Mouse (Mus musculus): ENCODE measurements around the gene Muc16.

The Muc16 gene

DNA sequence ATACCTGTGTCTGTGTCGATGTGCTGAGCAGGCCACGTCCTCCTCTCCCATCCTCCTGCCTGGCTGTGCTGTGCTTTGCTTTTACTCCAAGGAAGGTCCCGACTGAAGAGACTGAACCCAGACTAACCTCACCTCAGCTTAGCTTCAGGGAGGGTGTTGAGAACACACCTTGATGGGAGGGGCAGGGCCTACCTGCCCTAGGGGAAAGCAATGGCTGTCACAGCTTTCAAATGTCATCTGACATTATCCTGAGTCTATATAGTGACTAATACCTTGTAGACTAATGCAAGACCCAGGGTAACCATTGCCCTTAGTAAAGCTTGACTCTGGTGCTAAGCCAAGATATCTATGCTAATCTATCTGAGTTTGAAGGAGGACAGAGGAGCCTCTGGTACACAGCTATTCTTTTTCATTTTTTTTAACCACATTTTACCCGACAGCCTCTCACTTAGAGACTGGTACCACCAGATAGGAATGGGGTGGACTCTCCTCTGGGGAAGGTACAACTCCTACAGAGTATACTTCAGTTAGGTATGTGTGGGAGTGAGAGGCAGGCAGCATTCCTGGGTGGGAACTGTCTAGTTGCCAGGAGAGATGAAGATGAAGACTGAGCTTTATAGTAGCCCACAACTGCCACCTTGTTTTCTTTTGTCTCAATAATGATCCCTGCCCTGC is at the start of gene Muc16:
Gene Muc16, minus strand, starts transcription at position 51 of the 675 bp plus-strand sequence.
- no peak for DNase-seq (ENCODE audit: low read depth, low spot score)

DNA sequence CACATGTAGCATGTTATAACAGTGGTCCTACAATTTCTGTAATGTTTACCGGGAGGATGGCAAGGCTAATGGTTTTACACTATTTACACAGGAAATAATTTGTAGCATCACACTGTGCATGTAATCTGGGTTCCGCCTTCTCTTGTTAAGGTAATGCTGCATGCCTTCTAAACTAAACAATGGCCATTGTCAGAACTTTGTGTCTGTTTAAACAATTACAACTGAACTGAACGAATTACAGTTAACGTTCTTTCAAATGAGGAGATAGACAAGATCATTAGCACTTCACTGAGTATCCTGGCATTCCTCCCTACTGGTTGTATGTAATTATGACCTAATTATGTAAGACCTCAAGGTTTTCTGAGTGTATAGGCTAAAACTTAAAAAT is 48.4 kb upstream of the Muc16 start:
- DNase-seq (ENCODE audit: low read depth, low spot score), result peak; percentile 73

DNA sequence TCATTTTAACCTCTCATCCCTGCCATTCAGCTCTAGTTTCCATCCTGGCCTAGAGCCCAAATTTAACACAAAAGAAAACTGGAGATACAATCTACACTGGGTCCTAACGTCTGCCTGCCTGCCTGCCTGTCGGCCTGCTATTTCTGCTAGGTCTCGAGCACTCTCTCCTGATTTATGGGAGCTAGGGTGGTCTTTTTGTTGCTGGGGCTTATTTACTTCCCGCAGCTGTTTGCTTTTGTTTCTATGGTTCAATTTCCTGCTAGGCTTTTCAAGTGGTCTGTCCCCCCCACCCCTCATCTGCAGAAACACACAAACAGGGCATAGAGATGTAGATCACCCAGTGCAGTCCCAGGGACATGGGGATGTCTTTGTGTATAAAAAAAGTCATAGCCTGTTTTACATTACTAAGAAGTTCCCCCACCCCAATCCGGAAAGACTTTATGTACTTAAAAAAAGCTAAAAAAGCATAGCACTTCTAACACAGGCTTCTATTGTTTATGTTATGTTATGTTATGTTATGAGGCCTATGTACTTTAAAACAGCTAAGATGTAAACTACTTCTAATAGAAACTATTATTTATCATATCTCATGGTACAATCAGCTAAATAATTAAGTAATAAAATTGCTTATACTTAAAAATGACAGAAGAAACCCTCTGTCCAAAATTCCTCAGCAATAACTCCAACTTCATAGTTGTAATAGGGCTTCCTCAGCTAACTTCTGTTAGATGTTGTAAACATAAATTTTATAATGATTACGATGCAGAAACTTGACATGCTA is 47.8 kb upstream of the Muc16 start:
- DNase-seq (ENCODE audit: low read depth, low spot score), result peak; percentile 85

DNA sequence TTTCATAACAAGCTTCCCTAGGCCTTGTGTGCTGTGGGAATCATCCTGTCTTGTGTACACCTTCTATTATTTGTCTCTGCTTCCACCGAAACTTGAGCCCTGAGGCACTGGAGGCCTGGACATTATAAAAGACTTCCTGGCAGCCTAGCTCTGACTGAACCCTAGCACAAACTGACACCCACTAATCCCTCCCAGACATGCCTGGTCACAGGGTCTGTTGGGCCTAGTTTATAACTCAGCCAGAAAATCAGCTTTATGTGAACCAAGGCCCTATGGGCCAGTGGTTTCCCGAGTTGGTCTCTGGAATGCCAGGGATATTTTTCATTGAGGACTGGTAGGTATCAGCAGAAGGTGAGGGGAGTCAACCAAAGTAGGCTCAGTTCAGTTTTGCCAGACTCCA is 46.7 kb upstream of the Muc16 start:
- DNase-seq (ENCODE audit: low read depth, low spot score), result no peak

DNA sequence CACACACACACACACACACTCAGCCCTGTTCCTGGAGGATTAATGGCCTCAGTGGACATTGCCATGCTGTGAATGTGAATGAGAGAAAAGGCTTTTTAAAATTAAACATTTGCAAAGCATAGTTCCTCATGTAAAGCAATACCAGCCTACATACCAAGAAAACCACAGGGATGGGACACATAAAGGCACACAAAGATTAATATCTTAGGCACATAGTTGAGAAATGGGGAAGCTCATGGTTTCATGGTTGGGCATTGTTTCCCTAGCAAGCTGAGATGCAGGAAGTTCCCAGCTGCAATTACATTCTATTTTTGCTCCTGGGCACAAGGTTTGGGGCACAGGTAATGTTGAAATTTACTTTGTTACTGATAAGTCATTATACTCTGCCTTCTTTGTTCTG is 31.3 kb upstream of the Muc16 start:
- no peak for DNase-seq (ENCODE audit: low read depth, low spot score)

DNA sequence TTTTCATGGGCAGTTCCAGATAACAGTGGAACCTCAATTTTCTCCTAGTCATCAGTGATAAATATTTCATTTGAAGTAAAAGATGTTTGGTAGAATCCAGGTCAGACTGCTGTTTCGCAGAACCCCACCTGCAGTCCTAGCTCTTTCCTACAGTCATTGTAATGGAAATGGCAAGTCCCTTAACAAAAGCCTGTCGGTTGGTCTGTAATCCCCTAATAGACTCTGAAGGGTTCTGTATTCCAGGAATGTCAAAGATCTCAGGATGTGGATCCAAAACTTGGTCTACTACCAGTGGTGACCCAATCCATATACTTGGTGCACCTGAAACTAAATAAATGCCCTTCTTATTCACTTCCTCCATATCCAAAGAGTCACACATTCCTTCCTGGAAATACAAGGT is 76.0 kb downstream of the Muc16 start:
- peak; percentile 68 for DNase-seq (ENCODE audit: low read depth, low spot score)

DNA sequence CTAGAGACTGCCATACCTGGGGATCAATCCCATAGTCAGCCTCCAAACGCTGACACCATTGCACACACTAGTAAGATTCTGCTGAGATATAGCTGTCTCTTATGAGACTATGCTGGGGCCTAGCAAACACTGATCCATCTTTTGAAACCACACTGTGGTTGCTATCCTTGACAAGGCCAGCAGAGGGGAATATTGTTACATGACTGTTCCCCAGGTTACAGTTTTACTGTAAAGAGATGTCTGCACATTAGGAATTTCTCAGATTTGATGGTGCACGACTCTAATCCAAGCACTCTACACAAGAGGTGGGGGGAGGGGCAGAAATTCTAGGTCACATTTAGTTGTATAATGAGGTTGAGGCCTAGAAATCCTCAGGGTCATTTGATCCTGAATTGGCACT is 166.2 kb downstream of the Muc16 start:
- peak; percentile 70 for DNase-seq (ENCODE audit: low read depth, low spot score)

DNA sequence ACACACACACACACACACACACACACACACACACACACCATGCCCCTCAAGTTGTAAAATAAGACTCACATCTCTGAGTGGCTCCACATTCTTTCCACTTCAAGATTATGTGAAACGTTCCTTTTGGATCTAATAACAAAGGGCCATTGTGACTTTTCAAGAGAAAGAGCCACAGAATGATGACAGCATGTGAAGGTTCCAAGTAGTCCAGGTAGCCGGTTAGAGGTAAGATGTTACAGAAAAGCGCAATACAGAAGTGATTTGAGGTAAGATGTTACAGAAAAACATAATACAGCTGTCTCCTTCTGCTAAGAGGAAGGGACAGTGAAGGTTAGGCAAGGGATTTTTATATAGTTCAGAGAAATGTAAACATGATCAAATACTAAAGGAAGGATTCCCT is 196.2 kb downstream of the Muc16 start, which contains the start of the genes Zfp558 and Mbd3l1:
Gene Zfp558, minus strand, starts transcription at position 101 of the 400 bp plus-strand sequence.
Gene Mbd3l1, plus strand, starts transcription at position 192 of the 400 bp plus-strand sequence.
- DNase-seq (ENCODE audit: low read depth, low spot score), result no peak

DNA sequence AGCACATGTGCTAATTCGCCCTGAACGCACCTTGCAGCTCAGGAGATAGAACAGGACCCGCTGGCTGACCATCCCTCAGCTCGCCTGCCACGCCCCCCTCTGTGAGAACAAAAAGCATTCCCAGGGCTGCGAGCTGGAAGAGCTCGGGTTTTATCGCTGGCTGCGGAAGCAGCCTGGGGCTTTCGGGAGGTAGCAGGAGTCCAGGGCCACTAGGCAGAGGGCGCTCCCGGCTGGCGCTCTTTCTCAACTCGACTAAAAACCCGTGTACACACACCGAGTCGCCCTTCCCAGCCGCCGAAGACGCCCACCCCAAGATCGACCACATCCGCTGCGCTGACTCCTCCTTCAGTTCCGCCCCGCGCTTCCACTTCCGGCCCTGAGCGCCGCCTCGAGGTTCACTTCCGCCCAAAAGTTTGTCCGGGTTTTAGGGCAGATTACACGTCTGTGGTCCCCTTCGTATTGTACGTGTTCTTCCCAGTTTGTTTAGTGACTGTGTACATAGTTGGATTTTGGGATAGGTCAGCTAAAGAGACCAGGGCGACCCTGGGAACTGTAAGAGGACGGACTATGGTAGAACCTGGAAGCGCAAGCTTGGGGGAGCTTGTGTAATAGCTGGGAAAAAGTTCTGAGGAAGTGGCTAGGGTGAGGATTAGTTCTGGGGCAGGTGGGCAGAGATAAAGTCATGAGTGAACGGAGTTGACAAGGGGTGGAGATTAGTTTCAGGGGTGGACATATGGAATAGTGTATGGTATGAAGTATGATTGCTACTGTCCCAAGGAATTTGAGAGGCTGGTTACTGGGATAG is 200.8 kb downstream of the Muc16 start:
- peak; percentile 86 for DNase-seq (ENCODE audit: low read depth, low spot score)

DNA sequence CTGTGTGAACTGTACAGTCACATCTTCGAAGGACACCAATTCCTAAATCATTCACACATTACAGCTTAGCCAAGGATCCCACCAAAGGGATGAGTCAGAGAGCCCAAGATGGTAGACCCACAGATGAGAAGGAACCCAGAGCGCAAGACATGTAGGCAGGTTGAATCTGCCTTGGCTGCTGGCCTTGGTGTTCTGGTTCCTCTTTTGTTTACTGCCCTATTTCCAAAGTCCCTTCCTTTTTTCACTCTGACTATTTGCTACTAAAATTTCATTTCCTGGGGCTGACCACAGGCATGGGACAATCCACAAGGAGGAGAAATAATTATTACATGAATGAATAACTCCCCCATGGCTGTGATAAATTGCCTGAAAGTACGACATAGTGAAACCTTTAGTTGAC is 206.3 kb downstream of the Muc16 start:
- DNase-seq (ENCODE audit: low read depth, low spot score), result no peak

DNA sequence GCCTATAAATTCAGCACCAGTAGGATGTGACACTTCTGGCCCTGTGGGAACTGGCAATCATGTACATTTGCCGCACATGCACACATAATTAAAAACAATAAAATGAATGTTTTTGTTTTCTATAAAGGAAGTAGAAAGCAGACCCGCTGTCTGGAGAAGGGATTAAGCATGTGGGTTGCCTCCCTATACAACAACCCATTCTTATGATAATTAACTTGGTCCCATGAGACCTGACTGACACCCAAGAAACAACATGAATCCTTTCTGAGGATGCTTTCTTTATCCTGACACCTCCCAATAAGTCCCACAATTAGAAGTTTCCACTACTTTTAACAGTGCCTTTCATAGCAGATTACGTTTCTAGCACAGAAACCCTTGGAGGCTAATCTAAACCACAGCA is 207.0 kb downstream of the Muc16 start:
- DNase-seq (ENCODE audit: low read depth, low spot score), result peak; percentile 3

DNA sequence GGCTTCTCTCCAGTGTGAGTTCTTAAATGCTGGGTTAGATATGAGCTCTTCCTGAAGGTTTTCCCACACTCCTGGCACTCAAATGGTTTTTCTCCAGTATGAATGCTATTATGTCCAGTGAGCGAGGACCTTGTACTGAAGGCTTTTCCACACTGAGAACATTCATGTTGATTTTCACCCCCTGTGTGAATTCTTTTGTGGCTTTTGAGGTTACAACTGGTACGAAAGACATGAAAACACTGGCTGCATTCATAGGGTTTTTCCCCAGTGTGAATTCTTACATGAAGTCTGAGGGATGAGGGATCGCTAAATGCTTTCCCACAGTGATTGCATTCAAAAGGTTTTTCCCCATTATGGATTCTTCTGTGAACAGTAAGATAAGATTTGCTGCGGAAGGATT is 217.8 kb downstream of the Muc16 start:
- no peak for DNase-seq (ENCODE audit: low read depth, low spot score)
